Mouse (Mus musculus): ENCODE results near the gene Cidec.

- TF ChIP-seq CTCF (IDR thresholded peaks at IDR 0.05; ENCODE audit: insufficient read depth, low read length), result no peak
- peak; percentile 25; the same call in 1 of the 2 replicates for TF ChIP-seq POLR2A (IDR thresholded peaks at IDR 0.05; ENCODE audit: borderline replicate concordance, extremely low read depth, low read depth, low read length)
Measured at GRCm38 (mm10) chr6:113377172-113377495, 58.4 kb downstream of the Cidec start.

Measured in lung, adult 2 months (tissue).